Mouse (Mus musculus): ENCODE data around the gene Cep112.

The Cep112 gene

GRCm38 (mm10) chr11:108606836-108607235, 181.8 kb downstream of the Cep112 start:
- no peak for DNase-seq

GRCm38 (mm10) chr11:108620628-108621433, 195.8 kb downstream of the Cep112 start:
- no peak for DNase-seq

- DNase-seq, result no peak
Measured at GRCm38 (mm10) chr11:108621434-108621901, 196.5 kb downstream of the Cep112 start.

GRCm38 (mm10) chr11:108625546-108626232, 200.7 kb downstream of the Cep112 start:
- DNase-seq, result no peak

- no peak for DNase-seq
Measured at GRCm38 (mm10) chr11:108637780-108638179, 212.8 kb downstream of the Cep112 start.

GRCm38 (mm10) chr11:108655574-108655973, 230.6 kb downstream of the Cep112 start:
- DNase-seq, result no peak

- no peak for DNase-seq
Measured at GRCm38 (mm10) chr11:108682014-108682413, 257.0 kb downstream of the Cep112 start.

GRCm38 (mm10) chr11:108696563-108696962, 271.6 kb downstream of the Cep112 start:
- DNase-seq, result no peak

GRCm38 (mm10) chr11:108752301-108752700, 327.3 kb downstream of the Cep112 start:
- DNase-seq, result peak; percentile 84 to 86

- no peak for DNase-seq
Measured at GRCm38 (mm10) chr11:108752765-108753164, 327.8 kb downstream of the Cep112 start.

- DNase-seq, result no peak
Measured at GRCm38 (mm10) chr11:108753361-108754240, 328.6 kb downstream of the Cep112 start.

- DNase-seq, result no peak
Measured at GRCm38 (mm10) chr11:108757211-108757610, 332.2 kb downstream of the Cep112 start.

GRCm38 (mm10) chr11:108757626-108758430, 332.8 kb downstream of the Cep112 start:
- no peak for DNase-seq

- no peak for DNase-seq
Measured at GRCm38 (mm10) chr11:108770064-108770463, 345.1 kb downstream of the Cep112 start.

- no peak for DNase-seq
Measured at GRCm38 (mm10) chr11:108774019-108774670, 349.2 kb downstream of the Cep112 start.

GRCm38 (mm10) chr11:108777158-108777557, 352.2 kb downstream of the Cep112 start:
- DNase-seq, result no peak

- no peak for DNase-seq
Measured at GRCm38 (mm10) chr11:108780271-108781250, 355.6 kb downstream of the Cep112 start.

- no peak for DNase-seq
Measured at GRCm38 (mm10) chr11:108798398-108798797, 373.4 kb downstream of the Cep112 start.

- DNase-seq, result no peak
Measured at GRCm38 (mm10) chr11:108799695-108800094, 374.7 kb downstream of the Cep112 start.

GRCm38 (mm10) chr11:108804030-108804429, 379.0 kb downstream of the Cep112 start:
- DNase-seq, result no peak

Data from kidney, postnatal 36 days (tissue).